Comparison of ENCODE assay signal across 24 mouse cellular contexts in the genomic region with DNA sequence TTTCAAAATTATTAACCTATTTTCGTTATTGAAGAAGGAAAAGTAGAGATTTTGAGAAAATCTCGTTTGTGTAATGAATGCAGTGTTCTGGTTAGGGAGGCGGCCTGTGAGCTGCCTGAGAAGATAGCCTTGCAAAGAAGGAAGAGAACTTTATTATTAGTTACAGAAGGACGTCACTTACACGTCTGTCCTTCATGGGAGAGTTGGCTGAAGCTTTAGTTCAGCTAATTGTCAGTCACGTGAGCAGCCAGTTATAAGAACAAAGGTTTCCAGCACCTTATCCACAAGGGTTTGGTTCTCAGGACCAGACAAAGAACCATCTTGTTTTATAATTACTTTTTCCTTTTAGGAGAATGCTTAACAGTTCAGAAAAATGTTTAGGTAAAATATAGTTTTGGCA.
"Had no signal": no experiment of that assay in that cellular context is flagged by ENCODE, and none has a peak within 500 bp of the region (broad histone marks: within the 10 kb centered on the region; RNA-seq: fewer than 3 reads in every experiment).

No protein-coding gene starts in this region.

- ATAC-seq: liver, embryonic 12.5 days; midbrain, embryonic 16.5 days had no signal

- H3K27me3 ChIP-seq: limb, embryonic 13.5 days; liver, embryonic 12.5 days; liver, embryonic 15.5 days; lung, embryonic 15.5 days; megakaryocyte, embryonic 14.5 days; midbrain, embryonic 13.5 days; neural tube, embryonic 13.5 days; stomach, embryonic 15.5 days had no signal

- H3K4me3 ChIP-seq: limb, embryonic 10.5 days; limb, embryonic 13.5 days; liver, embryonic 12.5 days; liver, embryonic 15.5 days; lung, embryonic 15.5 days; megakaryocyte, embryonic 14.5 days; midbrain, embryonic 10.5 days; midbrain, embryonic 13.5 days; myocyte; neural tube, embryonic 13.5 days; stomach, embryonic 15.5 days had no signal

- H3K9ac ChIP-seq: limb, embryonic 13.5 days; liver, embryonic 12.5 days; liver, embryonic 15.5 days; lung, embryonic 15.5 days; midbrain, embryonic 13.5 days; neural tube, embryonic 13.5 days; stomach, embryonic 15.5 days had no signal

- H3K9me3 ChIP-seq: limb, embryonic 10.5 days; limb, embryonic 13.5 days; liver, embryonic 12.5 days; liver, embryonic 15.5 days; lung, embryonic 15.5 days; megakaryocyte, embryonic 14.5 days; midbrain, embryonic 10.5 days; midbrain, embryonic 13.5 days; neural tube, embryonic 13.5 days; stomach, embryonic 15.5 days had no signal

- H3K4me2 ChIP-seq: limb, embryonic 13.5 days; liver, embryonic 12.5 days; liver, embryonic 15.5 days; lung, embryonic 15.5 days; midbrain, embryonic 13.5 days; neural tube, embryonic 13.5 days; stomach, embryonic 15.5 days had no signal

- H3K4me1 ChIP-seq: limb, embryonic 10.5 days; limb, embryonic 13.5 days; liver, embryonic 12.5 days; liver, embryonic 15.5 days; lung, embryonic 15.5 days; midbrain, embryonic 10.5 days; midbrain, embryonic 13.5 days; neural tube, embryonic 13.5 days; stomach, embryonic 15.5 days had no signal

- H3K36me3 ChIP-seq: liver, embryonic 15.5 days; lung, embryonic 15.5 days; midbrain, embryonic 13.5 days; stomach, embryonic 15.5 days had no signal

- H3K27ac ChIP-seq: limb, embryonic 10.5 days; limb, embryonic 13.5 days; liver, embryonic 12.5 days; liver, embryonic 15.5 days; lung, embryonic 15.5 days; midbrain, embryonic 10.5 days; midbrain, embryonic 13.5 days; neural tube, embryonic 13.5 days; stomach, embryonic 15.5 days had no signal

- DNase-seq: kidney, adult 9 months; kidney, postnatal 14 days; kidney, postnatal 4 days; layer of hippocampus, postnatal 36 days; liver; lung, adult 18-20 months; lung, postnatal 10 days; lung, postnatal 36 days; retina, postnatal 1 day; right cerebral cortex, postnatal 25 days; spleen, adult 18-20 months; thymus, postnatal 25 days had no signal
